Mouse (Mus musculus) cortical plate, adult 2 months (tissue): ENCODE results near the gene Tvp23b.

ENCODE experiments used
- CTCF ChIP-seq: fragments of 200-500 bp; IDR thresholded peaks from 2 replicates; pipeline ENCODE4 v1.5.1; 2011; ENCODE audit warnings: mild to moderate bottlenecking, control low read depth, low read length; ENCODE audit not compliant: insufficient read depth; ENCODE audit errors: extremely low read depth
- POLR2A ChIP-seq: fragments of 200-500 bp; IDR thresholded peaks from 2 replicates; pipeline ENCODE4 v1.6.1; 2011; ENCODE audit warnings: mild to moderate bottlenecking, low read length, control low read depth; ENCODE audit not compliant: insufficient read depth; ENCODE audit errors: extremely low read depth

DNA sequence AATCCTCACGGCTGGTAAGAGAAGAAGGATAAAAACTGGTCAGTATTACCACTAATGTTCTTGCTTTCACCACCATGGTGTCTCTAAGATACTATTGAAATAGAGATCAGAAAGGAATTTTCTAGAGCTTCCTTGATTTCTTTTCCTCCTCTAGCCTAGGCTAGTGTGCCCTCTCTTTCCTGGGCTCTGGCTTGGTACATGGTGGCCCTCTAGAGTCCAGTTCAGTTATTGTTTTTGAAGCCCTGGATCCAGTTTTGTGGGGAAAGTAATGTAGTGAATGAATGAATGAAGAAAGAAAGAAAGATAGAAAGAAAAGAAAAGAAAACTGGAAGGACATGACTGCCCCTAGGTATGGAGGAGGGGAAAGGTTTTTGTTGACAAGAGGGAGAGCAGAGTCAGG is 28.1 kb upstream of the Tvp23b start:
- TF ChIP-seq POLR2A (no peak), CTCF (peak; percentile 70)
